Mouse (Mus musculus) ovary, postnatal 14 days (tissue): ENCODE data around the gene Zfp318.

Experiments used
- DNase-seq: peaks from one replicate; pipeline ENCODE4 v3.0.0; 2022; ENCODE audit warnings: low spot score

Gene Zfp318

GRCm38 (mm10) chr17:46452683-46453082 is 69.2 kb downstream of the Zfp318 start:
- no peak for DNase-seq

- DNase-seq, result no peak
Observed at GRCm38 (mm10) chr17:46453302-46453948, 69.9 kb downstream of the Zfp318 start.

- DNase-seq, result no peak
Observed at GRCm38 (mm10) chr17:46453970-46454411, 70.5 kb downstream of the Zfp318 start.

- DNase-seq, result no peak
Observed at GRCm38 (mm10) chr17:46454539-46454938, 71.0 kb downstream of the Zfp318 start.

DNA sequence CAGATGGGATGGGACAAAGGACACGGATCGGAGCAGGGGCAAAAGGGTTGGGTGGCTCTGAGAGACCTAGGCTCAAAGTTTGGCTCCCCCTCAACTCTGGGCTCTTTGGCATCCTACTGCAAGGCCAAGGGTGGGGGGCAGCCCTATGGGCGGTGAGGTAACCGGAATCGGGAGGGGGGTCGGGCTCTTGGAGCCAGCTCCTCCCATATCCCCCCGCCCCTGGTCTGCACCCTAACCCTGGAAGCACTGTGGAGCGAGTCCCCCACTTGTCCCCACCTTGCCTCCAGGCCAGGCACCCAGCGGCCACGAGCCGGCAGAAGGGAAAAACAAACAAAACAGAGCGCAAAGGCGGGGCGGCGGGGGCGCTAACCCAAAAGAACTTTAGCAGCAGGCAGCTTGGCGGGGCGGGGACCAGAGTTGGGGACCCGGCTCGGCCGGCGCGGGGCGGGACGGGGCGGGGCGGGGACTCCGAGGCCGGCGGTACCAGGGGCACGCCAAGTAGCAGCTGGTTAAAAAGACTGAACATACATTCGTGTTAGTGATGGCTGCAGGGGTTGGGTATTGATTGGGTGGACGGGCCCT is 71.7 kb downstream of the Zfp318 start:
- DNase-seq, result no peak

- DNase-seq, result no peak
Observed at GRCm38 (mm10) chr17:46457791-46458190, 74.3 kb downstream of the Zfp318 start.

- no peak for DNase-seq
Observed at GRCm38 (mm10) chr17:46458439-46458838, 74.9 kb downstream of the Zfp318 start.

DNA sequence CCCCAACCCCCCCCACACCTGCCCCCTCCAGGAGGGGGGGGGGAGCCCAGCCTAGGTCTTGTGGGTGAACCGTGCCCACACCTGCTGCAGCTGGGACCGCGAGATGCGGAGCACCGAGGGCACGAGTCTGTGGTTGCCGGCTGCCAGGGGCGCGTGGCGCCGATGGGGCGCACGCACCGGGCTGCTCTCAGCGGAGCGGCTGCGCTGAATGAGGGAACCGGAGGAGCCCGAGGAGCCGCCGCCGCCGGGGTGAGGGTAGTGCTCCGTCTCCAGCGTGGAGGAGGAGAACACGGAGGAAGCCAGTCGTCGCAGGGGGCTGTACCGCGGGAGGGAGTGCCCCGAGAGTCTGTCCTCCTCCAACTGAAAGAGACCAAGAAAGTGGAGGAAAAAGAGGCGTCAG is 77.1 kb downstream of the Zfp318 start:
- DNase-seq, result no peak

DNA sequence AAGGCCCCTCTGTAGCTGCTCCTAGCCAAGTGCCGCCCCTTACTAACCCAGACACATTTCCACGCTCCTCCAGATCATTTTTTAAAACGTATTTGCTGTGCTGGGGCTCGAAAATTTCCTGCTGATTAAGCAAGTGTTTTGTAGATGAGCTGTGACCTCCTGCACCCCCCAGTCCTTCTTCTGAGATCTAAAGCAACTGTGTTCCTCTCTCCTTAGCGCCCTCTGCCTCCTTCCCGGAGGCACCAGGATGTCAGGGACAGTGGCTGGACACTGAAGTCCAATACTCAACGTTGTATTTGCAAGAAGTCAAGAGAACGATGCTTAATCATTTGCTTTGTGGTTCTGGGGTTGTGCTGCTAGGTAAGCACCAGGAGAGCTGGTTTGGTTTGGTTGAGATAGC is 77.8 kb downstream of the Zfp318 start:
- no peak for DNase-seq

- DNase-seq, result no peak
Observed at GRCm38 (mm10) chr17:46462226-46462625, 78.7 kb downstream of the Zfp318 start.

DNA sequence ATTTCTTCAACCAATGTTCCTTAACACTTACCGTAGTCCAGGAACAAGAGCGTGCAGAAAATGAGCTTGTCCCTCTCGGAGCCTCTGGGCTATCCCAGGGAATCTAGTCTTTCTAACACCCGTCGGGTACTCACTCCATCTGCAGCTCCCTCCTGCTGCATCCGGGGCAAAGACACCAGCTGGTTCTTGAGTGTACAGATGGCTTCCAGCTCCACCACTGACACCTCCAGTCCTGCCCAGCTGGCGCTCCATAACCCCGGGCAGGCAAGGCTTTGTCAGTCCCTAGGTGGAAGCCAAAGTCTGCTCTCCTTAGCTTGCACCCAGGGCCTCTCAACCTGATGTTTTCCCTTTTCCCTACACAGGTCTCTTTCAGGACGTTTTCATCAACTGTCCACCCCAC is 84.3 kb downstream of the Zfp318 start:
- no peak for DNase-seq
